Mouse (Mus musculus): ENCODE data around the gene Lrrn1. TPM values are rescaled to one million over a fixed set of nuclear protein-coding genes. Genes with fewer than 3 reads are reported as not detected.

Lrrn1 gene
- total RNA-seq, 2 experiments from 2014 or later: 13.8 to 78.8 TPM

- no peak for DNase-seq
Measured at GRCm38 (mm10) chr6:107583759-107584383, 54.3 kb downstream of the Lrrn1 start.

GRCm38 (mm10) chr6:107605151-107605550 is 75.6 kb downstream of the Lrrn1 start:
- DNase-seq: no peak

GRCm38 (mm10) chr6:107614288-107614687 is 84.7 kb downstream of the Lrrn1 start:
- DNase-seq: peak in 1 of 2 experiments; percentile 17

Measured in adrenal gland, postnatal 36 days (tissue).